Mouse (Mus musculus): ENCODE measurements at regions not wholly inside any gene's neighbourhood (a gene's known extent, or its start where the extent isn't known, plus 50 kb on each side); places are given as distances from the start of the nearest gene placed in this dataset.

GRCm38 (mm10) chr16:93083142-93083541 lies 257.2 kb upstream of the Runx1 start:
- no peaks in the 10 kb centered on the region for H3K4me1 ChIP-seq (ENCODE audit: control insufficient read depth in 2 of 2, insufficient read depth in 2 of 2, low read length in 2 of 2, poor library complexity in 1 of 2)
- H3K27ac ChIP-seq (ENCODE audit: insufficient read depth, low read depth, low read length, poor library complexity, severe bottlenecking), result no peak overlapping the region
- no peak overlapping the region for H3K9ac ChIP-seq (ENCODE audit: insufficient read depth, low read depth, low read length, poor library complexity, severe bottlenecking)
- in situ Hi-C loops (cut with MboI; ENCODE audit: low sequenced_read_pairs in 2 of 2, unreplicated experiment in 2 of 2), result no loop called here
- TF ChIP-seq ZNF384 (IDR thresholded peaks at IDR 0.05; ENCODE audit: low read depth, low read length), result no peak
- no peaks in the 10 kb centered on the region for H3K9me3 ChIP-seq (ENCODE audit: control insufficient read depth, insufficient read depth, low read depth, low read length)
- no peaks in the 10 kb centered on the region for H3K36me3 ChIP-seq (ENCODE audit: control insufficient read depth, insufficient read depth, low read length, poor library complexity, severe bottlenecking)
- no peak for DNase-seq (ENCODE audit: low read depth, low spot score)
- H3K4me3 ChIP-seq (ENCODE audit: insufficient read depth in 1 of 2, low read depth in 1 of 2, low read length in 2 of 2, poor library complexity in 1 of 2, severe bottlenecking in 1 of 2), result no peak overlapping the region

GRCm38 (mm10) chr16:93081533-93081932 lies 255.6 kb upstream of the Runx1 start:
- Histone ChIP-seq H3K36me3 (ENCODE audit: control insufficient read depth, insufficient read depth, low read length, poor library complexity, severe bottlenecking) (no peaks in the 10 kb centered on the region), H3K27ac (ENCODE audit: insufficient read depth, low read depth, low read length, poor library complexity, severe bottlenecking) (no peak overlapping the region), H3K9ac (ENCODE audit: insufficient read depth, low read depth, low read length, poor library complexity, severe bottlenecking) (no peak overlapping the region), H3K4me3 (ENCODE audit: insufficient read depth in 1 of 2, low read depth in 1 of 2, low read length in 2 of 2, poor library complexity in 1 of 2, severe bottlenecking in 1 of 2) (no peak overlapping the region), H3K9me3 (ENCODE audit: control insufficient read depth, insufficient read depth, low read depth, low read length) (no peaks in the 10 kb centered on the region), H3K4me1 (ENCODE audit: control insufficient read depth in 2 of 2, insufficient read depth in 2 of 2, low read length in 2 of 2, poor library complexity in 1 of 2) (no peaks in the 10 kb centered on the region)
- in situ Hi-C loops (cut with MboI; ENCODE audit: low sequenced_read_pairs in 2 of 2, unreplicated experiment in 2 of 2), result no loop called here
- no peak for DNase-seq (ENCODE audit: low read depth, low spot score)
- TF ChIP-seq MAFK (IDR thresholded peaks at IDR 0.05; ENCODE audit: insufficient read depth, low read depth, low read length) (no peak), ZC3H11A (IDR thresholded peaks at IDR 0.05; ENCODE audit: borderline replicate concordance, low read depth, low read length) (no peak), CHD2 (IDR thresholded peaks at IDR 0.05; ENCODE audit: low read depth, low read length) (no peak), ZNF384 (IDR thresholded peaks at IDR 0.05; ENCODE audit: low read depth, low read length) (no peak), HCFC1 (IDR thresholded peaks at IDR 0.05; ENCODE audit: borderline replicate concordance, insufficient read depth, low read length) (no peak)

GRCm38 (mm10) chr16:93079660-93080390 lies 253.9 kb upstream of the Runx1 start:
- in situ Hi-C loops (cut with MboI; ENCODE audit: low sequenced_read_pairs in 2 of 2, unreplicated experiment in 2 of 2), result no loop called here
- TF ChIP-seq MAFK (IDR thresholded peaks at IDR 0.05; ENCODE audit: insufficient read depth, low read depth, low read length) (no peak), HCFC1 (IDR thresholded peaks at IDR 0.05; ENCODE audit: borderline replicate concordance, insufficient read depth, low read length) (no peak), ZC3H11A (IDR thresholded peaks at IDR 0.05; ENCODE audit: borderline replicate concordance, low read depth, low read length) (no peak), ZNF384 (IDR thresholded peaks at IDR 0.05; ENCODE audit: low read depth, low read length) (no peak), CHD2 (IDR thresholded peaks at IDR 0.05; ENCODE audit: low read depth, low read length) (no peak)
- Histone ChIP-seq H3K27ac (ENCODE audit: insufficient read depth, low read depth, low read length, poor library complexity, severe bottlenecking) (no peak overlapping the region), H3K36me3 (ENCODE audit: control insufficient read depth, insufficient read depth, low read length, poor library complexity, severe bottlenecking) (no peaks in the 10 kb centered on the region), H3K4me1 (ENCODE audit: control insufficient read depth in 2 of 2, insufficient read depth in 2 of 2, low read length in 2 of 2, poor library complexity in 1 of 2) (no peaks in the 10 kb centered on the region), H3K4me3 (ENCODE audit: insufficient read depth in 1 of 2, low read depth in 1 of 2, low read length in 2 of 2, poor library complexity in 1 of 2, severe bottlenecking in 1 of 2) (peak overlapping the region in 1 of 2 experiments; percentile 24; a peak in 1 of 4 replicates), H3K9me3 (ENCODE audit: control insufficient read depth, insufficient read depth, low read depth, low read length) (no peaks in the 10 kb centered on the region), H3K9ac (ENCODE audit: insufficient read depth, low read depth, low read length, poor library complexity, severe bottlenecking) (no peak overlapping the region)
- no peak for DNase-seq (ENCODE audit: low read depth, low spot score)

- no peak for TF ChIP-seq ZC3H11A (IDR thresholded peaks at IDR 0.05; ENCODE audit: borderline replicate concordance, low read depth, low read length)
- no peak for TF ChIP-seq HCFC1 (IDR thresholded peaks at IDR 0.05; ENCODE audit: borderline replicate concordance, insufficient read depth, low read length)
- TF ChIP-seq CHD2 (IDR thresholded peaks at IDR 0.05; ENCODE audit: low read depth, low read length), result no peak
- TF ChIP-seq ZNF384 (IDR thresholded peaks at IDR 0.05; ENCODE audit: low read depth, low read length), result no peak
- TF ChIP-seq MAFK (IDR thresholded peaks at IDR 0.05; ENCODE audit: insufficient read depth, low read depth, low read length), result no peak
- Histone ChIP-seq H3K27ac (ENCODE audit: insufficient read depth, low read depth, low read length, poor library complexity, severe bottlenecking) (no peak overlapping the region), H3K9me3 (ENCODE audit: control insufficient read depth, insufficient read depth, low read depth, low read length) (no peaks in the 10 kb centered on the region), H3K9ac (ENCODE audit: insufficient read depth, low read depth, low read length, poor library complexity, severe bottlenecking) (no peak overlapping the region), H3K4me1 (ENCODE audit: control insufficient read depth in 2 of 2, insufficient read depth in 2 of 2, low read length in 2 of 2, poor library complexity in 1 of 2) (no peaks in the 10 kb centered on the region), H3K4me3 (ENCODE audit: insufficient read depth in 1 of 2, low read depth in 1 of 2, low read length in 2 of 2, poor library complexity in 1 of 2, severe bottlenecking in 1 of 2) (no peak overlapping the region), H3K36me3 (ENCODE audit: control insufficient read depth, insufficient read depth, low read length, poor library complexity, severe bottlenecking) (no peaks in the 10 kb centered on the region)
- DNase-seq (ENCODE audit: low read depth, low spot score), result no peak
- in situ Hi-C loops (cut with MboI; ENCODE audit: low sequenced_read_pairs in 2 of 2, unreplicated experiment in 2 of 2), result no loop called here
Observed at GRCm38 (mm10) chr16:93078909-93079308, 253.0 kb upstream of the Runx1 start.

- TF ChIP-seq ZNF384 (IDR thresholded peaks at IDR 0.05; ENCODE audit: low read depth, low read length) (no peak), CHD2 (IDR thresholded peaks at IDR 0.05; ENCODE audit: low read depth, low read length) (no peak), ZC3H11A (IDR thresholded peaks at IDR 0.05; ENCODE audit: borderline replicate concordance, low read depth, low read length) (no peak), MAFK (IDR thresholded peaks at IDR 0.05; ENCODE audit: insufficient read depth, low read depth, low read length) (no peak), HCFC1 (IDR thresholded peaks at IDR 0.05; ENCODE audit: borderline replicate concordance, insufficient read depth, low read length) (no peak)
- Histone ChIP-seq H3K27ac (ENCODE audit: insufficient read depth, low read depth, low read length, poor library complexity, severe bottlenecking) (no peak overlapping the region), H3K4me1 (ENCODE audit: control insufficient read depth in 2 of 2, insufficient read depth in 2 of 2, low read length in 2 of 2, poor library complexity in 1 of 2) (no peaks in the 10 kb centered on the region), H3K9ac (ENCODE audit: insufficient read depth, low read depth, low read length, poor library complexity, severe bottlenecking) (no peak overlapping the region), H3K36me3 (ENCODE audit: control insufficient read depth, insufficient read depth, low read length, poor library complexity, severe bottlenecking) (no peaks in the 10 kb centered on the region), H3K9me3 (ENCODE audit: control insufficient read depth, insufficient read depth, low read depth, low read length) (no peaks in the 10 kb centered on the region), H3K4me3 (ENCODE audit: insufficient read depth in 1 of 2, low read depth in 1 of 2, low read length in 2 of 2, poor library complexity in 1 of 2, severe bottlenecking in 1 of 2) (no peak overlapping the region)
- in situ Hi-C loops (cut with MboI; ENCODE audit: low sequenced_read_pairs in 2 of 2, unreplicated experiment in 2 of 2), result no loop called here
- DNase-seq (ENCODE audit: low read depth, low spot score), result no peak
Observed at GRCm38 (mm10) chr16:93075488-93075887, 249.5 kb upstream of the Runx1 start.
